Comparison of ENCODE assay signal across 9 mouse cellular contexts in genomic region chr12:24950376-24951046, GRCm38 (mm10). TPM values are rescaled to one million over a fixed set of nuclear protein-coding genes. Genes with fewer than 3 reads are reported as not detected.
DNase-seq lines count a peak whose midpoint lies in the region; ATAC-seq and TF ChIP-seq lines count a peak whose summit lies in the region.
"Had no signal": no experiment of that assay in that cellular context is flagged by ENCODE, and none has a peak within 500 bp of the region (broad histone marks: within the 10 kb centered on the region; RNA-seq: fewer than 3 reads in every experiment).

No protein-coding gene starts in this region.

- no peaks in the 10 kb centered on the region for H3K27me3 ChIP-seq in kidney, postnatal 0 days (ENCODE audit: insufficient read depth, low read length)
- H3K27me3 ChIP-seq in CH12.LX (replicated peaks) = no peaks in the 10 kb centered on the region
- no peaks in the 10 kb centered on the region for H3K27me3 ChIP-seq in liver, embryonic 14.5 days (ENCODE audit: control insufficient read depth, insufficient read depth, low read length)
- H3K27me3 ChIP-seq: neural tube, embryonic 15.5 days; stomach, embryonic 15.5 days had no signal

- H3K9ac ChIP-seq in kidney, postnatal 0 days (ENCODE audit: low read depth, low read length) = no peak overlapping the region
- no peak overlapping the region for H3K9ac ChIP-seq in CH12.LX (ENCODE audit: insufficient read depth, low read depth)
- no peak overlapping the region for H3K9ac ChIP-seq in liver, embryonic 14.5 days (replicated peaks)
- H3K9ac ChIP-seq: neural tube, embryonic 15.5 days; stomach, embryonic 15.5 days had no signal

- 91% methylated on average over 7 of the region's 7 CpGs for WGBS in kidney, postnatal 0 days
- 77% methylated on average over 7 of the region's 7 CpGs for WGBS in liver, embryonic 14.5 days (ENCODE audit: insufficient replicate concordance)

- TF ChIP-seq POLR2A in CH12.LX (IDR thresholded peaks at IDR 0.05; ENCODE audit: low read depth, low read length) = no peak

- H3K4me3 ChIP-seq in kidney, postnatal 0 days (replicated peaks; ENCODE audit: low read depth, low read length) = no peak overlapping the region
- no peak overlapping the region for H3K4me3 ChIP-seq in CH12.LX (replicated peaks in 1 of 3; ENCODE audit: low read depth in 2 of 3, low read length in 2 of 3, poor library complexity in 1 of 3)
- H3K4me3 ChIP-seq in liver, embryonic 14.5 days (ENCODE audit: insufficient read depth in 1 of 2, low read depth in 2 of 2, low read length in 2 of 2) = no peak overlapping the region
- H3K4me3 ChIP-seq: neural tube, embryonic 15.5 days; stomach, embryonic 15.5 days had no signal

- H3K4me2 ChIP-seq in kidney, postnatal 0 days (ENCODE audit: low read length) = no peak overlapping the region
- no peak overlapping the region for H3K4me2 ChIP-seq in CH12.LX (ENCODE audit: insufficient read depth, low read depth, poor library complexity, severe bottlenecking)
- no peak overlapping the region for H3K4me2 ChIP-seq in liver, embryonic 14.5 days (ENCODE audit: low read depth)
- H3K4me2 ChIP-seq: neural tube, embryonic 15.5 days; stomach, embryonic 15.5 days had no signal

- no peaks in the 10 kb centered on the region for H3K4me1 ChIP-seq in kidney, postnatal 0 days (replicated peaks; ENCODE audit: insufficient read depth, low read length)
- peaks cover 4 to 5% of the 10 kb centered on the region in 2 experiments; a peak in 3 of 4 replicates for H3K4me1 ChIP-seq in CH12.LX (ENCODE audit: control insufficient read depth in 1 of 2, insufficient read depth in 2 of 2)
- H3K4me1 ChIP-seq in liver, embryonic 14.5 days (replicated peaks; ENCODE audit: control insufficient read depth in 2 of 2, insufficient read depth in 2 of 2, low read length in 1 of 2) = no peaks in the 10 kb centered on the region
- H3K4me1 ChIP-seq: stomach, embryonic 15.5 days had no signal

- in situ Hi-C loops in CH12.LX (cut with MboI; ENCODE audit: low pct_ligation_motif_present, low pct_unique_long_range_greater_than_20kb, low sequenced_read_pairs) = loop anchor here (5.0 to 25.0 kb wide), 3 partner anchors 238 to 463 kb away; partner anchors contain the start of gene Taf1b

- dilution Hi-C loops in CH12.LX (cut with MboI; ENCODE audit: extremely low pct_ligation_motif_present, extremely low pct_unique_long_range_greater_than_20kb, low sequenced_read_pairs) = no loop called here

- TF ChIP-seq CTCF in kidney, postnatal 0 days (IDR thresholded peaks at IDR 0.05; ENCODE audit: low read depth) = peak; percentile 68
- TF ChIP-seq CTCF in CH12.LX (conservative IDR thresholded peaks at IDR 0.05 in 1 of 2, IDR thresholded peaks at IDR 0.05 in 1 of 2; ENCODE audit: low read depth in 2 of 2, low read length in 2 of 2) = peak; percentile 58
- peak; percentile 86 for TF ChIP-seq CTCF in liver, embryonic 14.5 days (IDR thresholded peaks at IDR 0.05; ENCODE audit: low read depth)

- H3K27ac ChIP-seq in kidney, postnatal 0 days = no peak overlapping the region
- no peak overlapping the region for H3K27ac ChIP-seq in CH12.LX (ENCODE audit: insufficient read depth, low read depth)
- no peak overlapping the region for H3K27ac ChIP-seq in liver, embryonic 14.5 days
- H3K27ac ChIP-seq: neural tube, embryonic 15.5 days; stomach, embryonic 15.5 days had no signal

- H3K79me2 ChIP-seq in CH12.LX (replicated peaks; ENCODE audit: control insufficient read depth, extremely low read depth, insufficient read depth, poor library complexity, severe bottlenecking) = no peaks in the 10 kb centered on the region

- 0 out of 2 replicates have a peak, but pooled peaks cover 10% of the 10 kb centered on the region for H3K36me3 ChIP-seq in kidney, postnatal 0 days (ENCODE audit: insufficient read depth, low read length)
- no peaks in the 10 kb centered on the region for H3K36me3 ChIP-seq in CH12.LX (replicated peaks in 1 of 2; ENCODE audit: control insufficient read depth in 1 of 2, insufficient read depth in 1 of 2, low read length in 1 of 2)
- H3K36me3 ChIP-seq in liver, embryonic 14.5 days (replicated peaks; ENCODE audit: control insufficient read depth, insufficient read depth, low read depth) = no peaks in the 10 kb centered on the region

- no peaks in the 10 kb centered on the region for H3K9me3 ChIP-seq in kidney, postnatal 0 days (replicated peaks; ENCODE audit: low read length)
- H3K9me3 ChIP-seq in CH12.LX (replicated peaks; ENCODE audit: low read length) = no peaks in the 10 kb centered on the region
- no peaks in the 10 kb centered on the region for H3K9me3 ChIP-seq in liver, embryonic 14.5 days (ENCODE audit: control insufficient read depth, low read length)
- H3K9me3 ChIP-seq: neural tube, embryonic 15.5 days; stomach, embryonic 15.5 days had no signal

- TF ChIP-seq EP300 in CH12.LX (IDR thresholded peaks at IDR 0.05; ENCODE audit: low read length) = no peak
- no peak for TF ChIP-seq EP300 in liver, embryonic 14.5 days (IDR thresholded peaks at IDR 0.05; ENCODE audit: low read depth)

- DNase-seq in kidney, postnatal 0 days (ENCODE audit: low spot score) = no peak
- DNase-seq in kidney, postnatal 10 days = no peak
- DNase-seq in CH12.LX (ENCODE audit: extremely low read depth) (peak; percentile 24), NIH3T3 (ENCODE audit: low read depth) (peak; percentile 24)
- peak in 2 of 3 experiments; percentile 39 to 42 for DNase-seq in liver, embryonic 14.5 days (ENCODE audit: low read depth in 3 of 3, low spot score in 3 of 3)
- no peak for DNase-seq in left cerebral cortex, postnatal 4 days
- DNase-seq in spleen, postnatal 36 days (ENCODE audit: low spot score in 2 of 2) = no peak

- no peak for ATAC-seq in kidney, postnatal 0 days (replicated peaks; ENCODE audit: low FRiP score, low read depth)
- ATAC-seq in liver, embryonic 14.5 days (ENCODE audit: insufficient read depth) = no peak

- intact Hi-C loops in left cerebral cortex, postnatal 4 days (cut with DNase I) = loop anchor here (2.0 kb wide), 1 partner anchor 240 kb away; no protein-coding TSS in a partner anchor

- peak; percentile 45 for TF ChIP-seq RAD21 in CH12.LX (IDR thresholded peaks at IDR 0.05; ENCODE audit: low read depth, low read length)

TF ChIP-seq in CH12.LX, 34 proteins besides CTCF, POLR2A, EP300 and RAD21:
- TF ChIP-seq MYC (IDR thresholded peaks at IDR 0.05; ENCODE audit: low read depth, low read length) (no peak), SMC3 (IDR thresholded peaks at IDR 0.05; ENCODE audit: low read depth, low read length) (peak; percentile 36)

RNA-seq across cellular contexts. Expression of gene Kidins220, which starts 24.2 kb away (rescaled TPM):
- 25.1 and 25.8 TPM in 2 replicates for polyA plus RNA-seq in kidney, postnatal 0 days (2015; fragmentation: Nextera tagmentation; extraction: Ambion mirVana)
- total RNA-seq in CH12.LX (2012; rRNA removed) (39.4 and 39.5 TPM in 2 replicates), CH12.LX (2014; rRNA removed) (32.4 and 40.3 TPM in 2 replicates)
- 47.8 and 67.6 TPM in 2 replicates for polyA plus RNA-seq in CH12.LX (2012; ENCODE audit: insufficient read length, low read depth)
- polyA plus RNA-seq in liver, embryonic 14.5 days (2012; rRNA removed) = 7.1 and 9.4 TPM in 2 replicates
- polyA plus RNA-seq in liver, embryonic 14.5 days (2014; fragmentation: Nextera tagmentation; extraction: Ambion mirVana) = 7.9 and 9.4 TPM in 2 replicates
- total RNA-seq in left cerebral cortex, postnatal 4 days (2021) = 100 to 1,000 TPM; 426 to 438 TPM

Comparison
In these comparisons a context has a peak if more than half of its experiments do, and no peak if none do; other contexts are left out.
1. DNase-seq: peak in CH12.LX (single experiment), NIH3T3 (single experiment) and liver, embryonic 14.5 days (2 of 3); none in kidney, postnatal 0 days (single experiment), kidney, postnatal 10 days (single experiment), left cerebral cortex, postnatal 4 days (single experiment) and spleen, postnatal 36 days (0 of 2).
2. Peak in every context shown above with its lines, with median percentiles within 50 percentile points of each other: CTCF ChIP-seq.